Mouse (Mus musculus) adrenal gland, postnatal 25 days (tissue): Measurements from ENCODE around the gene Ppp3ca. TPM values are rescaled to one million over a fixed set of nuclear protein-coding genes. Genes with fewer than 3 reads are reported as not detected.

Experiments used
- DNase-seq: peaks from one replicate; pipeline ENCODE4 v3.0.0; 2021; ENCODE audit warnings: mixed read lengths
- total RNA-seq: library from RNA; stranded (reverse); gene quantifications from 2 replicates; pipeline ENCODE4 v1.2.3, GENCODE M21; 2021

Ppp3ca gene
- total RNA-seq, 1 experiment from 2014 or later = 78.4 TPM

- DNase-seq = no peak
These were observed 142.9 kb downstream of the Ppp3ca start for GRCm38 (mm10) chr3:136812791-136813190.

- DNase-seq = no peak
These were observed 144.0 kb downstream of the Ppp3ca start for GRCm38 (mm10) chr3:136813886-136814285.

GRCm38 (mm10) chr3:136814916-136815315 lies 145.0 kb downstream of the Ppp3ca start:
- no peak for DNase-seq

- DNase-seq = no peak
These were observed 146.4 kb downstream of the Ppp3ca start for GRCm38 (mm10) chr3:136816319-136816718.

GRCm38 (mm10) chr3:136818997-136819396 lies 149.1 kb downstream of the Ppp3ca start:
- DNase-seq = no peak

- no peak for DNase-seq
These were observed 151.1 kb downstream of the Ppp3ca start for GRCm38 (mm10) chr3:136821039-136821438.

GRCm38 (mm10) chr3:136821993-136822392 lies 152.1 kb downstream of the Ppp3ca start:
- DNase-seq = no peak

GRCm38 (mm10) chr3:136822431-136822830 lies 152.5 kb downstream of the Ppp3ca start:
- DNase-seq = no peak

GRCm38 (mm10) chr3:136828451-136828850 lies 158.5 kb downstream of the Ppp3ca start:
- DNase-seq = no peak

- DNase-seq = no peak
These were observed 159.2 kb downstream of the Ppp3ca start for GRCm38 (mm10) chr3:136829109-136829508.

GRCm38 (mm10) chr3:136830687-136831220 lies 160.8 kb downstream of the Ppp3ca start:
- peak; percentile 5 for DNase-seq

- DNase-seq = no peak
These were observed 163.2 kb downstream of the Ppp3ca start for GRCm38 (mm10) chr3:136833003-136833745.

- DNase-seq = peak; percentile 12
These were observed 164.0 kb downstream of the Ppp3ca start for GRCm38 (mm10) chr3:136833893-136834292.

- DNase-seq = no peak
These were observed 165.9 kb downstream of the Ppp3ca start for GRCm38 (mm10) chr3:136835851-136836250.

- no peak for DNase-seq
These were observed 166.6 kb downstream of the Ppp3ca start for GRCm38 (mm10) chr3:136836319-136837193.

GRCm38 (mm10) chr3:136837589-136837988 lies 167.7 kb downstream of the Ppp3ca start:
- peak; percentile 34 for DNase-seq

- no peak for DNase-seq
These were observed 171.4 kb downstream of the Ppp3ca start for GRCm38 (mm10) chr3:136841282-136841681.

- no peak for DNase-seq
These were observed 172.5 kb downstream of the Ppp3ca start for GRCm38 (mm10) chr3:136842384-136842783.

GRCm38 (mm10) chr3:136843811-136844491 lies 174.0 kb downstream of the Ppp3ca start:
- no peak for DNase-seq

GRCm38 (mm10) chr3:136849035-136849434 lies 179.1 kb downstream of the Ppp3ca start:
- no peak for DNase-seq

- no peak for DNase-seq
These were observed 183.0 kb downstream of the Ppp3ca start for GRCm38 (mm10) chr3:136852921-136853320.

- DNase-seq = no peak
These were observed 183.7 kb downstream of the Ppp3ca start for GRCm38 (mm10) chr3:136853596-136853995.
